Mouse (Mus musculus): ENCODE data around the gene Pard3b.

DNA sequence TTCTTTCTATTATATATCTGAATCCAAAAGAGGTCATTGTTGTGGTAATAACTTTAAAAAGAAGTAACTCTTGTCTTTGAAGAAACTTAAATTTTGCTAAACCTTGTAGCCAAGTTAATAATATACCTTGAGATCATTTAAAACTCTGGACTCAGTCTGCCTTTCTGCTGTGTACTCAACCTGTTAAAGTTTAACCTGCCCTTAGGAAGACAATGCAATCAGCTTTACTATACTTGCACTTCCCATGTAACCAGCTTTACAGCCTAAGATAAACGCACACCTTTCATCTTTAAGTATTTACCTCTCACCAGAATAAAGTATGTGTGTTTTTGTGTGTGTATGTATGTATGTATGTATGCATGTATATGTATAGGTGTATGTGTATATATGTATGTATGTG lies 97.9 kb downstream of the Pard3b start:
- no peak for TF ChIP-seq JUND (conservative IDR thresholded peaks at IDR 0.05; ENCODE audit: low read depth, low read length)
- TF ChIP-seq UBTF (IDR thresholded peaks at IDR 0.05; ENCODE audit: low read depth, low read length), result no peak
- TF ChIP-seq RAD21 (IDR thresholded peaks at IDR 0.05; ENCODE audit: low read depth, low read length), result no peak
- TF ChIP-seq CTCF (conservative IDR thresholded peaks at IDR 0.05 in 1 of 2, IDR thresholded peaks at IDR 0.05 in 1 of 2; ENCODE audit: low read depth in 2 of 2, low read length in 2 of 2), result no peak
